Mouse (Mus musculus): ENCODE measurements around the gene Pawr. TPM values are rescaled to one million over a fixed set of nuclear protein-coding genes. Genes with fewer than 3 reads are reported as not detected.

Pawr gene
- polyA plus RNA-seq (2015; fragmentation: Nextera tagmentation; extraction: Ambion mirVana) = 14.4 and 15.3 TPM in 2 replicates

DNA sequence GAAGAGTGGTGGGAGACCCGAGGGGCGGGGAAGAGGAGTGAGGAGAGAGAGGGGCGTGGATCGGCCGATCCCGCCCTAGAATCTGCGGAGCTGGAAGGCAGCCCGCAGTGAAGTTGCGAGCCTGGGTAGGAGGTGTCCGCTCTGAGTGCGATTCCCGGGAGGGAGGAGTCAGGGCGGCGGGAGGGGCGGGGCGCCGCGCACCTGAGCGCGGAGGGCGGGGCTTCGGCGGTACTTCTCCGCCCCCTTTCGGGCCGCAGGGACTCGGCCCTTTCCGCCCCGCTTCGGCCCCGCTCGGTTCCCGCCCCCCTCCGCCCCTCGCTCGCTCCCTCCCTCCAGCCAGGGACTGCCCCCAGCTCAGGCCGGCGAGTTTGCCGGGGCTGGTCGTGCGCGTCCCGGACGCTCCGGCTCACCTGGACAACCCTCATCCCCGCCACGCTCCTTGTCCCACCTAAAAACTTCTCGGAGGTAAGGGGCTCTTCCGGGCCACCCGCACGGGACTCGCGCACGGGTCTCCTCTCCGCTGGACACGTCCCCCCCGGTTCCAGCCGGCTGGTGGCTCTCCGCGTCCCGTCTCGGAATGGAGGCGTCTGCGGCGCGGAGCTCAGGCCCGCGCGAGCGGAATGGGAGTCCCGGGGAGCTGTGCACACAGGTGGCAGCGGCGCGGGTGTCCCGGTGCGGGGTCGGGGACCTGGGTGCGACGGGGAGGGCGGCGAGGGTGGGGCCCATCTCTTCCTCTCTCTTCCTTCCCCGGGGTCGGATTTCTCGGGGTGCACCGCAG lies at the start of gene Pawr:
TSS of gene Pawr (plus strand) at position 338 of the 778 bp plus-strand sequence.
- peak within 1 kb of the TSS; percentile 92 for H3K27ac ChIP-seq (ENCODE audit: low read length)
- ATAC-seq (ENCODE audit: low read depth) = peak; percentile 94
- H3K4me1 ChIP-seq (replicated peaks; ENCODE audit: control insufficient read depth, insufficient read depth, low read length) = peaks cover 11% of the 10 kb centered on the region
- no peaks in the 10 kb centered on the region for H3K9me3 ChIP-seq (ENCODE audit: control insufficient read depth, low read length)
- peak within 1 kb of the TSS; percentile 56 for H3K4me2 ChIP-seq (ENCODE audit: low read depth, low read length)
- H3K27me3 ChIP-seq (ENCODE audit: control insufficient read depth, insufficient read depth, low read depth, low read length) = no peaks in the 10 kb centered on the region
- H3K36me3 ChIP-seq (ENCODE audit: control insufficient read depth, insufficient read depth, low read length) = 0 out of 2 replicates have a peak, but pooled peaks cover 6% of the 10 kb centered on the region
- WGBS = under 1% methylated on average over 68 of the region's 85 CpGs
- peak within 1 kb of the TSS; percentile 86 for H3K4me3 ChIP-seq (ENCODE audit: low read length)
- peak within 1 kb of the TSS; percentile 87 for H3K9ac ChIP-seq (ENCODE audit: low read length)

DNA sequence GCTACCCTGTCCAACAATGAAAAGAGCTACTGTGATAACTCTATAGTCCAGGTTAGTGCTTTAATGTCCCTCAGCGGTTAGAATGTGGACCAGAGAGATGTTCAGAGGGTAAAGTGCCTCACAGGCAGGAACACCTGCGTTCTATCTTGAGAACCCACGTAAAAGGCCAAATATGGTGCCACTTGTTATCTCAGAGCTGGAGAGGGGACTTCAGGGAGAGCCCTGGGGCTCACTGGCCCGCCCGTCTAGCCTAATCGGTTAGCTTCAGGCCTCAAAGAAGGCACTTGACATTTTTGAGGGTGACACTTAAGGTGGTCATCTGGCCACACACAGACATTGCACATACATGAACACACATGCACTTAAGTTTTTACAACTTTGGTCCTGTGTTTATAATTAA lies 49.6 kb upstream of the Pawr start:
- Histone ChIP-seq H3K27me3 (ENCODE audit: control insufficient read depth, insufficient read depth, low read depth, low read length) (no peaks in the 10 kb centered on the region), H3K4me3 (ENCODE audit: low read length) (no peak overlapping the region), H3K4me1 (replicated peaks; ENCODE audit: control insufficient read depth, insufficient read depth, low read length) (0 out of 2 replicates have a peak, but pooled peaks cover 2% of the 10 kb centered on the region), H3K9ac (ENCODE audit: low read length) (no peak overlapping the region), H3K4me2 (ENCODE audit: low read depth, low read length) (no peak overlapping the region), H3K27ac (ENCODE audit: low read length) (no peak overlapping the region), H3K9me3 (ENCODE audit: control insufficient read depth, low read length) (no peaks in the 10 kb centered on the region), H3K36me3 (ENCODE audit: control insufficient read depth, insufficient read depth, low read length) (peaks cover 16% of the 10 kb centered on the region)
- WGBS = 62% methylated on average over 6 of the region's 6 CpGs
- 0 out of 2 replicates have a peak, but pooled peaks have one; percentile 16 for ATAC-seq (ENCODE audit: low read depth)

DNA sequence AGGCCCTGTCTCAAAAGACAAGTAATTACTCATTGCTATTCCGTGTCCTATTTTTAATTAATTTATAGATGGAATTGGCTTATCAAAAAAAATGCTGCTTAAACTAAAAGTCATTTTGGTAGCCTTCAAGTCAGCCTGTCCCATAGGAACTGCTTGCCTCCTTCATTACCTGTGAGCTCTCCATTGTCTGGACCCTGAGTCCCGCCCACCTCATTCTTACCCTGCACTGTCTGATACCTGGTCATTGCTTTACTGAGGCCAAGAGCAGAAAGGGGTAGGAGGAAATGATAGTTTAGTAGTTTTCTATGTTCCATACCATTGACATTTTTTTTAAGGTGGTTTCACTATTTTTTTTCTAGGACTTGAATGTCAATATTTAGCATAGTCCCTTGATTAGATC lies 48.5 kb upstream of the Pawr start:
- 84% methylated on average over 2 of the region's 2 CpGs for WGBS
- H3K4me1 ChIP-seq (replicated peaks; ENCODE audit: control insufficient read depth, insufficient read depth, low read length) = 0 out of 2 replicates have a peak, but pooled peaks cover 2% of the 10 kb centered on the region
- H3K9ac ChIP-seq (ENCODE audit: low read length) = no peak overlapping the region
- H3K36me3 ChIP-seq (ENCODE audit: control insufficient read depth, insufficient read depth, low read length) = peaks cover 12% of the 10 kb centered on the region
- ATAC-seq (ENCODE audit: low read depth) = no peak
- no peak overlapping the region for H3K4me3 ChIP-seq (ENCODE audit: low read length)
- H3K4me2 ChIP-seq (ENCODE audit: low read depth, low read length) = no peak overlapping the region
- H3K9me3 ChIP-seq (ENCODE audit: control insufficient read depth, low read length) = no peaks in the 10 kb centered on the region
- H3K27ac ChIP-seq (ENCODE audit: low read length) = no peak overlapping the region
- H3K27me3 ChIP-seq (ENCODE audit: control insufficient read depth, insufficient read depth, low read depth, low read length) = no peaks in the 10 kb centered on the region

GRCm38 (mm10) chr10:108283837-108284236 lies 48.1 kb upstream of the Pawr start:
- Histone ChIP-seq H3K4me3 (ENCODE audit: low read length) (no peak overlapping the region), H3K27ac (ENCODE audit: low read length) (no peak overlapping the region), H3K4me1 (replicated peaks; ENCODE audit: control insufficient read depth, insufficient read depth, low read length) (0 out of 2 replicates have a peak, but pooled peaks cover 2% of the 10 kb centered on the region), H3K4me2 (ENCODE audit: low read depth, low read length) (no peak overlapping the region), H3K9ac (ENCODE audit: low read length) (no peak overlapping the region), H3K36me3 (ENCODE audit: control insufficient read depth, insufficient read depth, low read length) (peaks cover 11% of the 10 kb centered on the region), H3K9me3 (ENCODE audit: control insufficient read depth, low read length) (no peaks in the 10 kb centered on the region), H3K27me3 (ENCODE audit: control insufficient read depth, insufficient read depth, low read depth, low read length) (no peaks in the 10 kb centered on the region)
- WGBS = 55% methylated on average over 4 of the region's 4 CpGs
- ATAC-seq (ENCODE audit: low read depth) = peak; percentile 45; the same call in 1 of the 2 replicates

DNA sequence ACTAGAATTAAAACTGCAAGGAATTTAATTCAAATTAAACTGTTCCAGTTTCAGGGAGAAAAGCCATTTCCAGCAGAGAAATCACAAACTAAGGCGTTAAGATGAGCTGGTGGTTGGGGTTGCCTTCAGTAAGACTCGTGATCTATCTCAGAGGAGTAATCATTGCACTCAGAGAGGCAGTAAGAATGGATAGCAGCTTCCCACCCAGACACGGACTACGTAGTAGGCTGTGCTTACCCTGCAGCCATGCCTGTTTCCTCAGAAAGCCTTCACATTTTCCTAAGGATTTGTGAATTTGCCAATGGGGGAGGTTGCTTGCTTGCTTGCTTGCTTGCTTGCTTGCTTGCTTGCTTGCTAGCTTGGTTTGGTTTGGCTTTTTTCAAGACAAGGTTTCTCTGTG lies 47.5 kb upstream of the Pawr start:
- 81% methylated on average over 4 of the region's 4 CpGs for WGBS
- 0 out of 2 replicates have a peak, but pooled peaks cover 2% of the 10 kb centered on the region for H3K4me1 ChIP-seq (replicated peaks; ENCODE audit: control insufficient read depth, insufficient read depth, low read length)
- H3K36me3 ChIP-seq (ENCODE audit: control insufficient read depth, insufficient read depth, low read length) = peaks cover 10% of the 10 kb centered on the region
- no peak overlapping the region for H3K4me3 ChIP-seq (ENCODE audit: low read length)
- H3K9ac ChIP-seq (ENCODE audit: low read length) = no peak overlapping the region
- no peaks in the 10 kb centered on the region for H3K9me3 ChIP-seq (ENCODE audit: control insufficient read depth, low read length)
- no peak overlapping the region for H3K27ac ChIP-seq (ENCODE audit: low read length)
- no peaks in the 10 kb centered on the region for H3K27me3 ChIP-seq (ENCODE audit: control insufficient read depth, insufficient read depth, low read depth, low read length)
- ATAC-seq (ENCODE audit: low read depth) = no peak
- no peak overlapping the region for H3K4me2 ChIP-seq (ENCODE audit: low read depth, low read length)

DNA sequence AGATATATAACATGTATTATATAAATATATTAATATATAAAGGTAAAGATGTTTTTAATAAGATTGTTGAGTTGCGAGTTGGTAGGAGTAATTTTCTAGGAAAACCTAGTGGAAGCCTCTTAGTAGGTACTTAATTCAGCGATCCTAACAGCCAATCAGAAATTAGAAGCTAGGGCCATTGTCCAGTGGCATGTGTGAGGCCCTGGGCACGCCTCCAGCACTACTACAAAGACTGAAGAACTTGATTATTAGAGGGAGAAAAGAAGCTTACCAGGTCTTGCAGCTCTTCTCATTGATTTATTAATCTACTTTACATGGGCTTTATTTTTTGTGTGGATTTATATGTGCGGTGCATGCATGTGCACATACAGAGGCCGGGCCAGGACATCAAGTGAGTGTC lies 46.9 kb upstream of the Pawr start:
- H3K4me2 ChIP-seq (ENCODE audit: low read depth, low read length) = no peak overlapping the region
- H3K9ac ChIP-seq (ENCODE audit: low read length) = no peak overlapping the region
- no peak for ATAC-seq (ENCODE audit: low read depth)
- no peak overlapping the region for H3K27ac ChIP-seq (ENCODE audit: low read length)
- no peak overlapping the region for H3K4me3 ChIP-seq (ENCODE audit: low read length)
- H3K4me1 ChIP-seq (replicated peaks; ENCODE audit: control insufficient read depth, insufficient read depth, low read length) = 0 out of 2 replicates have a peak, but pooled peaks cover 2% of the 10 kb centered on the region
- no peaks in the 10 kb centered on the region for H3K9me3 ChIP-seq (ENCODE audit: control insufficient read depth, low read length)
- H3K27me3 ChIP-seq (ENCODE audit: control insufficient read depth, insufficient read depth, low read depth, low read length) = no peaks in the 10 kb centered on the region
- 91% methylated on average over 5 of the region's 5 CpGs for WGBS
- H3K36me3 ChIP-seq (ENCODE audit: control insufficient read depth, insufficient read depth, low read length) = peaks cover 9% of the 10 kb centered on the region

DNA sequence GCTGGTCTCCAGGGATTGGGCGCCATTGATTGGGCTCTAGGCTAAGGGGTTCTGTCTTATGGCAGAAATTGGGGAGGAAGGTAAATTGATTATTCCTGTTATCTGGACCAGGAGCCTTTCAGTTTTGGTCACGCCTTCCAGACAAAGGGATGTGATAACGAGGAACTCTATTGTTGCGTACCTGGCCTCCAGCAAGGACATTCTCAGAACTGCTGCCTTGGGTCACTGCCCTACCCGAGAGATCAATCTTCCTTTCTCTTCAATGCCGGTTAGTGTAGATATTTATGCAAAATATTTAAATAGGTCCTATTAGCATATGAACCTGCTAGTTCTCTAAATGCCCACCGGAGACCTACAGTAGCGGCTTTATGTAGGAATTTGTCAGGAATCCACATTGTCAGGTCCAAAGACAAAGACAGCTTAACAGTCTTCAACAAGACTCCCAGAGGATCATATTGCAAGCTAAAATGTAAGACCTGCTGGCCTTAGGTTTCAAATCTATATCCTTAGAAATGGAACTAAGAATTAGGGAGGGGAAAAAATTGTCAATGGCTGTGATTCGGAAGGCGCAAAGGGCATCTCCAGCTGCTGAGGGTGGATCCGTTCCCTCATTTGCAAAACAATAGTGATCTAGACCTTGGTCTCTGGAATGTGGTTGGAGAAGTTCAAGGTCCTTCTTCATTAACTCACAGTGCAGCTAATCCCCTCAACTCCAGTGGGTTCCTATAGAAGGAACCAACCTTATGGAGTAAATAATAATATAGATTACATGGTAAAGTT lies 45.1 kb upstream of the Pawr start:
- ATAC-seq (ENCODE audit: low read depth) = no peak

DNA sequence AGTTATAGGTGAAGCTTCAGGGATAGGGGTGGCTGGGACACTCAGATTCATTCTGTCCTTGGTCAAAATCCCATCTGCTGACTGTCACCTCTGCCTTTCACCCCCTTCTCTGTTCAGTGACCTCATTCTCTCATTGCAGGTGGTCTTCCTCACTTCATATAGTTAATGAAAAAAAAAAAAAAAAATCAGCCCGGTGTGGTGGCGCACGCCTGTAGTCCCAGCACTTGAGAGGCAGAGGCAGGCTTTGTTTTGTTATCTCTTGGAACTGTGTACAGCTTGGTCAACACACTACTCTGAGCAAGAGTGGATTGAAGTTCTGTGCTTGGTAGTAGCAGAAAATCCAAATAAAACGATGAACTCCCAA lies 44.5 kb upstream of the Pawr start:
- H3K9me3 ChIP-seq (ENCODE audit: control insufficient read depth, low read length) = no peaks in the 10 kb centered on the region
- 49% methylated on average over 4 of the region's 4 CpGs for WGBS
- H3K4me1 ChIP-seq (replicated peaks; ENCODE audit: control insufficient read depth, insufficient read depth, low read length) = 0 out of 2 replicates have a peak, but pooled peaks cover 4% of the 10 kb centered on the region
- no peaks in the 10 kb centered on the region for H3K27me3 ChIP-seq (ENCODE audit: control insufficient read depth, insufficient read depth, low read depth, low read length)
- no peak overlapping the region for H3K27ac ChIP-seq (ENCODE audit: low read length)
- no peak overlapping the region for H3K4me2 ChIP-seq (ENCODE audit: low read depth, low read length)
- H3K4me3 ChIP-seq (ENCODE audit: low read length) = no peak overlapping the region
- no peaks in the 10 kb centered on the region for H3K36me3 ChIP-seq (ENCODE audit: control insufficient read depth, insufficient read depth, low read length)
- no peak for ATAC-seq (ENCODE audit: low read depth)
- no peak overlapping the region for H3K9ac ChIP-seq (ENCODE audit: low read length)

More for the DNA sequence above, 45.1 kb upstream of the Pawr start:
- Histone ChIP-seq H3K9ac (ENCODE audit: low read length) (no peak overlapping the region), H3K27me3 (ENCODE audit: control insufficient read depth, insufficient read depth, low read depth, low read length) (no peaks in the 10 kb centered on the region), H3K27ac (ENCODE audit: low read length) (no peak overlapping the region), H3K36me3 (ENCODE audit: control insufficient read depth, insufficient read depth, low read length) (no peaks in the 10 kb centered on the region), H3K9me3 (ENCODE audit: control insufficient read depth, low read length) (no peaks in the 10 kb centered on the region), H3K4me1 (replicated peaks; ENCODE audit: control insufficient read depth, insufficient read depth, low read length) (0 out of 2 replicates have a peak, but pooled peaks cover 2% of the 10 kb centered on the region), H3K4me3 (ENCODE audit: low read length) (no peak overlapping the region), H3K4me2 (ENCODE audit: low read depth, low read length) (no peak overlapping the region)
- WGBS = 83% methylated on average over 11 of the region's 11 CpGs

DNA sequence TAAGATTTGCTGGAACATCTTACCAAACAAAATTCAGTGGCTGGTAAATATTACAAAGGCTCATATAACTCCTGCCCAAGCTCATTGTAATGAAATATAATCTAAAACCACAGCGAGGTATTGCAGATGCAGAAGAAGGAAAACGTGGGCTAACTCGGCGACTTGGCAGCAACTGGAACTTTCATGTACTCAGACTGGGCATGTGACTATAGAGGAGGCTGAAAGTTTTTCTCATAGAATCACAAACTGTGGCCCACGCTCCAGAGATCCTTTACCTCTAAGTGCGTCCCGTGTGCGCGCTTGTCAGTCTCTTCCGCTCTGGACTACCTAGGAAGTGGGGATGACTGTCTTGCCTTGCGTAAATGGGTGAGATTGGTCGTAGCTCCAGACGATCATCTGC lies 41.9 kb upstream of the Pawr start:
- WGBS = 92% methylated on average over 13 of the region's 13 CpGs
- H3K4me1 ChIP-seq (replicated peaks; ENCODE audit: control insufficient read depth, insufficient read depth, low read length) = 0 out of 2 replicates have a peak, but pooled peaks cover 2% of the 10 kb centered on the region
- H3K27ac ChIP-seq (ENCODE audit: low read length) = no peak overlapping the region
- H3K36me3 ChIP-seq (ENCODE audit: control insufficient read depth, insufficient read depth, low read length) = no peaks in the 10 kb centered on the region
- H3K4me2 ChIP-seq (ENCODE audit: low read depth, low read length) = no peak overlapping the region
- no peaks in the 10 kb centered on the region for H3K27me3 ChIP-seq (ENCODE audit: control insufficient read depth, insufficient read depth, low read depth, low read length)
- H3K9ac ChIP-seq (ENCODE audit: low read length) = no peak overlapping the region
- H3K9me3 ChIP-seq (ENCODE audit: control insufficient read depth, low read length) = no peaks in the 10 kb centered on the region
- H3K4me3 ChIP-seq (ENCODE audit: low read length) = no peak overlapping the region
- ATAC-seq (ENCODE audit: low read depth) = no peak
